Mouse (Mus musculus): ENCODE results near the gene Med13l. TPM values are rescaled to one million over a fixed set of nuclear protein-coding genes. Genes with fewer than 3 reads are reported as not detected.

Med13l gene
- polyA plus RNA-seq, 1 experiment from 2014 or later = 11.2 TPM

GRCm38 (mm10) chr5:118725886-118726505 is 165.5 kb downstream of the Med13l start:
- 86% methylated on average over 10 of the region's 10 CpGs for WGBS
- DNase-seq (ENCODE audit: extremely low spot score, low spot score) = no peak
- no peaks in the 10 kb centered on the region for H3K4me1 ChIP-seq
- H3K27ac ChIP-seq = no peak overlapping the region
- no peaks in the 10 kb centered on the region for H3K27me3 ChIP-seq (ENCODE audit: poor library complexity, severe bottlenecking)
- H3K4me3 ChIP-seq = no peak overlapping the region
- peaks cover 93% of the 10 kb centered on the region for H3K36me3 ChIP-seq (replicated peaks)
- H3K9me3 ChIP-seq = no peaks in the 10 kb centered on the region

- peaks cover 93% of the 10 kb centered on the region for H3K36me3 ChIP-seq (replicated peaks)
These were observed 166.9 kb downstream of the Med13l start for GRCm38 (mm10) chr5:118727336-118727735.

GRCm38 (mm10) chr5:118732221-118732620 is 171.7 kb downstream of the Med13l start:
- 61% methylated on average over 3 of the region's 3 CpGs for WGBS
- Histone ChIP-seq H3K4me3 (no peak overlapping the region), H3K27me3 (ENCODE audit: poor library complexity, severe bottlenecking) (no peaks in the 10 kb centered on the region), H3K27ac (no peak overlapping the region), H3K4me1 (0 out of 2 replicates have a peak, but pooled peaks cover 4% of the 10 kb centered on the region), H3K9me3 (no peaks in the 10 kb centered on the region), H3K36me3 (replicated peaks) (peaks cover 89% of the 10 kb centered on the region)
- no peak for DNase-seq (ENCODE audit: extremely low spot score, low spot score)

More at GRCm38 (mm10) chr5:118727336-118727735, 166.9 kb downstream of the Med13l start:
- H3K4me1 ChIP-seq = 0 out of 2 replicates have a peak, but pooled peaks cover 1% of the 10 kb centered on the region
- no peaks in the 10 kb centered on the region for H3K9me3 ChIP-seq
- no peak overlapping the region for H3K27ac ChIP-seq
- H3K27me3 ChIP-seq (ENCODE audit: poor library complexity, severe bottlenecking) = no peaks in the 10 kb centered on the region
- DNase-seq (ENCODE audit: extremely low spot score, low spot score) = no peak
- 96% methylated on average over 16 of the region's 16 CpGs for WGBS
- no peak overlapping the region for H3K4me3 ChIP-seq

- Histone ChIP-seq H3K9me3 (no peaks in the 10 kb centered on the region), H3K4me3 (no peak overlapping the region), H3K36me3 (replicated peaks) (peaks cover 84% of the 10 kb centered on the region), H3K27me3 (ENCODE audit: poor library complexity, severe bottlenecking) (no peaks in the 10 kb centered on the region), H3K27ac (no peak overlapping the region), H3K4me1 (0 out of 2 replicates have a peak, but pooled peaks cover 4% of the 10 kb centered on the region)
- no peak for DNase-seq (ENCODE audit: extremely low spot score, low spot score)
- 90% methylated on average over 8 of the region's 8 CpGs for WGBS
These were observed 172.2 kb downstream of the Med13l start for GRCm38 (mm10) chr5:118732651-118733050.

GRCm38 (mm10) chr5:118733566-118733965 is 173.1 kb downstream of the Med13l start:
- H3K36me3 ChIP-seq (replicated peaks) = peaks cover 82% of the 10 kb centered on the region

GRCm38 (mm10) chr5:118734455-118734854 is 174.0 kb downstream of the Med13l start:
- no peak overlapping the region for H3K27ac ChIP-seq
- H3K9me3 ChIP-seq = no peaks in the 10 kb centered on the region
- H3K36me3 ChIP-seq (replicated peaks) = peaks cover 82% of the 10 kb centered on the region
- H3K4me3 ChIP-seq = no peak overlapping the region
- H3K27me3 ChIP-seq (ENCODE audit: poor library complexity, severe bottlenecking) = no peaks in the 10 kb centered on the region
- 89% methylated on average over 9 of the region's 9 CpGs for WGBS
- H3K4me1 ChIP-seq = 0 out of 2 replicates have a peak, but pooled peaks cover 4% of the 10 kb centered on the region
- DNase-seq (ENCODE audit: extremely low spot score, low spot score) = no peak

More at GRCm38 (mm10) chr5:118733566-118733965, 173.1 kb downstream of the Med13l start:
- H3K27ac ChIP-seq = no peak overlapping the region
- no peak overlapping the region for H3K4me3 ChIP-seq
- 93% methylated on average over 4 of the region's 4 CpGs for WGBS
- H3K27me3 ChIP-seq (ENCODE audit: poor library complexity, severe bottlenecking) = no peaks in the 10 kb centered on the region
- H3K9me3 ChIP-seq = no peaks in the 10 kb centered on the region
- H3K4me1 ChIP-seq = 0 out of 2 replicates have a peak, but pooled peaks cover 4% of the 10 kb centered on the region
- DNase-seq (ENCODE audit: extremely low spot score, low spot score) = no peak

GRCm38 (mm10) chr5:118735738-118736137 is 175.3 kb downstream of the Med13l start:
- 0 out of 2 replicates have a peak, but pooled peaks cover 4% of the 10 kb centered on the region for H3K4me1 ChIP-seq
- no peak overlapping the region for H3K27ac ChIP-seq
- no peak for DNase-seq (ENCODE audit: extremely low spot score, low spot score)
- H3K4me3 ChIP-seq = no peak overlapping the region
- H3K9me3 ChIP-seq = peaks cover 9% of the 10 kb centered on the region
- no peaks in the 10 kb centered on the region for H3K27me3 ChIP-seq (ENCODE audit: poor library complexity, severe bottlenecking)
- peaks cover 82% of the 10 kb centered on the region for H3K36me3 ChIP-seq (replicated peaks)
- WGBS = 93% methylated on average over 8 of the region's 8 CpGs

GRCm38 (mm10) chr5:118737548-118737947 is 177.1 kb downstream of the Med13l start:
- Histone ChIP-seq H3K36me3 (replicated peaks) (peaks cover 85% of the 10 kb centered on the region), H3K9me3 (peaks cover 9% of the 10 kb centered on the region), H3K4me3 (no peak overlapping the region), H3K4me1 (0 out of 2 replicates have a peak, but pooled peaks cover under 1% of the 10 kb centered on the region), H3K27me3 (ENCODE audit: poor library complexity, severe bottlenecking) (no peaks in the 10 kb centered on the region), H3K27ac (no peak overlapping the region)
- peak; percentile 42 for DNase-seq (ENCODE audit: extremely low spot score, low spot score)
- 39% methylated on average over 1 of the region's 1 CpGs for WGBS

GRCm38 (mm10) chr5:118743067-118743466 is 182.6 kb downstream of the Med13l start:
- Histone ChIP-seq H3K27me3 (ENCODE audit: poor library complexity, severe bottlenecking) (no peaks in the 10 kb centered on the region), H3K9me3 (peaks cover 9% of the 10 kb centered on the region), H3K27ac (no peak overlapping the region), H3K4me1 (no peaks in the 10 kb centered on the region), H3K4me3 (no peak overlapping the region), H3K36me3 (replicated peaks) (peaks cover 96% of the 10 kb centered on the region)
- WGBS = 98% methylated on average over 2 of the region's 2 CpGs
- no peak for DNase-seq (ENCODE audit: extremely low spot score, low spot score)

- Histone ChIP-seq H3K27me3 (ENCODE audit: poor library complexity, severe bottlenecking) (no peaks in the 10 kb centered on the region), H3K4me3 (no peak overlapping the region), H3K9me3 (no peaks in the 10 kb centered on the region), H3K36me3 (replicated peaks) (peaks cover 96% of the 10 kb centered on the region), H3K4me1 (peaks cover 10% of the 10 kb centered on the region), H3K27ac (no peak overlapping the region)
- no peak for DNase-seq (ENCODE audit: extremely low spot score, low spot score)
- WGBS = 94% methylated on average over 10 of the region's 10 CpGs
These were observed 186.5 kb downstream of the Med13l start for GRCm38 (mm10) chr5:118747026-118747425.

GRCm38 (mm10) chr5:118751446-118752179 is 191.1 kb downstream of the Med13l start:
- H3K27me3 ChIP-seq (ENCODE audit: poor library complexity, severe bottlenecking) = no peaks in the 10 kb centered on the region
- H3K27ac ChIP-seq = no peak overlapping the region
- no peak overlapping the region for H3K4me3 ChIP-seq
- no peaks in the 10 kb centered on the region for H3K9me3 ChIP-seq
- DNase-seq (ENCODE audit: extremely low spot score, low spot score) = no peak
- peaks cover 98% of the 10 kb centered on the region for H3K36me3 ChIP-seq (replicated peaks)
- H3K4me1 ChIP-seq = peaks cover 18% of the 10 kb centered on the region
- WGBS = 75% methylated on average over 13 of the region's 13 CpGs

GRCm38 (mm10) chr5:118752868-118753267 is 192.4 kb downstream of the Med13l start:
- H3K4me3 ChIP-seq = no peak overlapping the region
- WGBS = 89% methylated on average over 3 of the region's 3 CpGs
- peaks cover 28% of the 10 kb centered on the region for H3K4me1 ChIP-seq
- no peaks in the 10 kb centered on the region for H3K9me3 ChIP-seq
- DNase-seq (ENCODE audit: extremely low spot score, low spot score) = no peak
- peaks cover 99% of the 10 kb centered on the region for H3K36me3 ChIP-seq (replicated peaks)
- no peak overlapping the region for H3K27ac ChIP-seq
- H3K27me3 ChIP-seq (ENCODE audit: poor library complexity, severe bottlenecking) = no peaks in the 10 kb centered on the region

- Histone ChIP-seq H3K27ac (no peak overlapping the region), H3K9me3 (no peaks in the 10 kb centered on the region), H3K4me1 (peaks cover 32% of the 10 kb centered on the region), H3K4me3 (no peak overlapping the region), H3K27me3 (ENCODE audit: poor library complexity, severe bottlenecking) (no peaks in the 10 kb centered on the region), H3K36me3 (replicated peaks) (peaks cover 99% of the 10 kb centered on the region)
- WGBS = 92% methylated on average over 10 of the region's 10 CpGs
- DNase-seq (ENCODE audit: extremely low spot score, low spot score) = no peak
These were observed 193.1 kb downstream of the Med13l start for GRCm38 (mm10) chr5:118753471-118754044.

All from forebrain, embryonic 10.5 days (tissue).